Mouse (Mus musculus): ENCODE results near the gene Psg25. TPM values are rescaled to one million over a fixed set of nuclear protein-coding genes. Genes with fewer than 3 reads are reported as not detected.
"Not testable (repeated sequence)": the region's sequence is repeated elsewhere in the genome, so short reads cannot be mapped to it uniquely, and the experiment has no call there.

Gene Psg25
- not detected for total RNA-seq (2021)

DNA sequence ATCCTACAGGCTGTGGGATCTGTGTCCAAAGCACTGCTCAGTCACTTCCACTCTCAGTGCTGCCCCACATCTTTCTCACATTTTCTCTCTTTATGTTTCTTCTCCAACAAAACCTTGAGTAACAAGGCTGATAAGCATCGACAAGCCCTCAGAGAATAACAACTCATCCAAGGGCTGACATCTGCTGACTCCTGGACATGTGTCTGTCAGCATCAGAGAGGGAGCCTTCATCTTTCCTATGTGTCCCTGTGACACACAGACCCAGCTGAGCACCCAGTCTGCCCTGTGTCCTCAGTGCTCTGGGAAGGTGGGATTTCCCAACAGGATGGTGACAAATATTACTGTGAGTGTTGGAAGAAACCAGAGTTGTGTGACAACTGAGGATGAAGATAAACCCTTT, at the start of gene Psg25:
Gene Psg25 (minus strand): TSS at position 101 of the 400 bp plus-strand sequence.
- DNase-seq, result no peak

DNA sequence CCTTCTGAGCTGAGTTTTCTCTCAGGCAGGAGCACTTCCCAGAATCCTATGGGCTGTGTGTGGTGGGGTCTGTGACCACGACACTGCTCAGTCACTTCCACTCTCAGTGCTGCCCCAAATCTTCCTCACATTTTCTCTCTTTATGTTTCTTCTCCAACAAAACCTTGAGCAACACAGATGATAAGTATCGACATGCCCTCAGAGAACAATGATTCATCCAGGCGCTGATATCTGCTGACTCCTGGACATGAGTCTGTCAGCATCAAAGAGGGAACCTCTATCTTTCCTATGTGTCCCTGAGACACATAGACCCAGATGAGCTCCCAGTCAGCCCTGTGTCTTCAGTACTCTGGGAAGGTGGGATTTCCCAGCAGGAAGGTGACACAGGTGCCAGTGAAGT, 35.1 kb upstream of the Psg25 start, which contains the start of gene Psg27:
Gene Psg27 (minus strand): TSS at position 101 of the 400 bp plus-strand sequence.
- no peak for DNase-seq

DNA sequence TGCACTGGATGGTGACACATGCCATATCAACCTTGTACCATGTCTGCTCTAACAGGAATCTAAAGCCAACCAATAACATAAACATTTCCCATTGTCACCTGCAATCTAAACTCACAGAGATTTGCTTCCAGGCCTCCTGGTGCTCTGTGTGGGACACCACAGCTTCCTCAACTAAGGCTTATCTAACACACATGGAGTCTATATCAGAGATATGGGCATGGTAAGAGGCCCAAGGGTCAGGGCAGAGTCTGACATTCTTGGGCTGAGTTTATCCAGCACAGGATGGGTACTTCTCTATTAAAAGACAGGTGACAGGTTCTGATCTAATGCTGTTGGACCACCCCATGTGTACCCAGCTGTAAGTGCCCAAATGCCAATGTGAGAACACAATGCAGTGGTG, 27.8 kb upstream of the Psg25 start:
- no peak for DNase-seq

DNA sequence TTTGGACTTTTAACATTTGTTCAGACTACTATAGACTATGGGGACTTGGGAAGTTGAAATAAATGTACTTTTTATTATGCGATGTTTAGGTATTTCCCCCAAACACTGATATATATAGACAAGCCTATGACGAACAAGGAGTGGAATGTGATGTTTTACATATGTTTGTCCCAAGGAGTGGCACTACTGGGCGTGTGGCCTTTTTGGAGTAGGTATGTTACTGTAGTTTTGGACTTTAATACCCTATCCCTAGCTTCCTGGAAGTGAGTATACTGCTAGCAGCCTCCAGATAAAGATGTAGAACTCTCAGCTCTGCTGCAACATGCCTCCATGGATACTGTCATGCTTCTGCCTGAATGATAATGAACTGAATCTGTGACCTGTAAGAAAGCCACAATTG, 23.7 kb upstream of the Psg25 start:
- DNase-seq, result not testable (repeated sequence)

DNA sequence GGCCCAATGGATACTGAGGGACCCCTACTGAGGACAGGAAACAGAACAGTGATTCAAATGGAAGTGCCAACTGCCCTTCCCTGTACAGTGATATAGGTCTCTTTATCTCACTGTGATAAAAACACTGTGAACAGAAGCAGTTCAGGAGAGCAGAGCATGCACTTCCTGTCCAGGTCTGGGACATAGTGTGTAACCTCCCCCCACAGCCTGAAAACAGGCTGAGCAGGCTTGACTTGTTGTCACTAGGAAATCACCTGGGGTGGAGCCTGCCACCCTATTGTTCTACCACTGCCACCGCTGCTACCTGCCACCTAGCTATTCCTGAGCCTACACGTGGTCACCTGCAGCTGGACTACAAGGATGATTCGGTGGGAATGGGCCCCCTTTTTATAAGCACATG, 1.4 kb upstream of the Psg25 start:
- no peak for DNase-seq

DNA sequence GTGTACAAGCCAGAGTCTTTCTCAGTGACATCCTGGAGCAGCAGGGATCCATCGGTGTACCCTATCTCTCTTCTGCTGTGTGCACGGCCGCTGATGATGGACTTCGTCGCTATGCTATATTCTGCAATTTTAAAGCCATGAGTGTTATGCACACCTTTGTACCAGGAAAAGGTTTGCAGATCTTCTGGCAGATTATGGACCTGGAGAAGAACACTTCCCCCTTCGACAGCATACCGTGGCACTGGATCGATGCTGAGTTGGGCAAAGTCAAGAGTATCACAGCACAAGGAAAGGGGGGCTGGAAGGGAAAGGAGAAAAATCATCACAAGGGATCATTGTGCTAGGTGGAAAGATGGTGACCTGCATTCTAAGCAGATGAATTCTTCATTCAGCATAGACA, 7.4 kb downstream of the Psg25 start:
- DNase-seq, result no peak

DNA sequence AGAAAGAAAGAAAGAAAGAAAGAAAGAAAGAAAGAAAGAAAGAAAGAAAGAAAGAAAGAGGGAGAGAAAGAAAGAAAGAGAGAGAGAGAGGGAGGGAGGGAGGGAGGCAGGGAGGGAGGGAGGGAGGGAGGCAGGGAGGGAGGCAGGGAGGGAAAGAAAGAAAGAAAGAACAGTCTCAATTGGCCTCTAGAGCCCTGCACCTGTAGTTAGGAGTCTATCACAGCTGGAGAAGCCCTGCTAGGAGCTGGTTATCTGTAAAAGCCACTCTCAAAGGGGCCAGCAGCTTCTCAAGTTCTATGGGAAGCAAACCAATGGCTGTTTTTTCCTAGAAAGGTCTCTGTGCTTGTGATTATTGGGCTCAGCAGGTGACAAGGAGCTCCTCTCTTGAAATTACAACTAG, 19.2 kb downstream of the Psg25 start:
- DNase-seq, result not testable (repeated sequence)

DNA sequence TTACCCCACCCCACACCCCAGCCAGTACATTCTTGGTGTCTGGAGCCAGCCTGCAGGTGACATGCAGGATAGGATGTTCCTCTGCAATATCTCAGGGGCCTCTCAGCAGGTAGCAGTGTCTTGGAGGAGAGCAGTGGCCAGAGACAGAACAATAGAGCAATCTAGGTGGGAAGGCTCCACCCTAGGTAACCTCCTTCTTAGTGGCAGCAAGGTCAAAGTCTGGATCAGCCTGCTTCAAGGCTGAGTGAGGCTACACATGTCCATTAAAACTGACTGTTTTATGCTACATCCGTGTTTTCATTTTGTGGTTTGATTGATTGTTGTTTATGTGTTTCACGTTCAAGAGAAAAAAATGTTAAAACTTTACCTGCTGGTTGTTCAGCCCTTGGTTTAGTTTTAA, 19.7 kb downstream of the Psg25 start:
- not testable (repeated sequence) for DNase-seq

DNA sequence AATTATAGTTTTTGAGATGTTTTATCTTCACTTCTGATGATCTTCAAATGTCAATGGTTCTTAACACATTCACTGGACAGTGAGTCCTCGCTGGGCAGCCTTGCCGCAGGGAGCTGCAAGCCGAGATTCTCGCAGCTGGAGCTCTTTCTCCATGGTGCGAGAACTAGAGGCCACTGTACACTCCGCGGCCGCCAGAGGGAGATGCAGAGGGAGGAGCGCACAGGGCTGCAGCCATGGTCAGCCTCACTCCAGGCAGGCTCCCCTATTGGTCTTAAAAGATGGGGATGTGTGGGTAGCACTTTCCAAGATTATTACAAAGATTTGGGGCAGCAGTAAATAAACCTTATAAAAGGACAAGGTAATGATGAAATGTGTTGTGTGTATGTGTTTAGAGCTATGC, 20.6 kb downstream of the Psg25 start:
- no peak for DNase-seq

DNA sequence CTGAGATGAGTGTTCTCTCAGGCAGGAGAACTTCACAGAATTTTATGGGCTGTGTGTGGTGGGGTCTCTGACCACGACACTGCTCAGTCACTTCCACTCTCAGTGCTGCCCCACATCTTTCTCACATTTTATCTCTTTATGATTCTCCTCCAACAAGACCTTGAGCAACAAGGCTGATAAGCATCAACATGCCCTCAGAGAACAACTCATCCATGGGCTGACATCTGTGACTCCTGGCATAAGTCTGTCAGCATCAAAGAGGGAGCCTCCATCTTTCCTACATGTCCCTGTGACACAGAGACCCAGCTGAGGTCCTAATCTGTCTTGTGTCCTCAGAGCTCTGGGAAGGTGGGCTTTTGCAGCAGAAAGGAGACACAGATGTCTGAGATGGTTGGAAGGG, 48.0 kb downstream of the Psg25 start, which contains the start of gene Psg26:
Gene Psg26 (minus strand): TSS at position 101 of the 400 bp plus-strand sequence.
- DNase-seq, result no peak

Other genes starting within 250 kb of the Psg25 start
- not detected for gene Psg18, start 177.3 kb downstream of the Psg25 start, total RNA-seq (2021)
- not detected for gene Psg28, start 100.2 kb downstream of the Psg25 start, total RNA-seq (2021)
- not detected for gene Psg26, start 48.1 kb downstream of the Psg25 start, total RNA-seq (2021)
- gene Psg27, start 35.0 kb upstream of the Psg25 start, total RNA-seq (2021), result not detected
- not detected for gene Psg23, start 84.2 kb upstream of the Psg25 start, total RNA-seq (2021)
- not detected for gene Psg21, start 124.5 kb upstream of the Psg25 start, total RNA-seq (2021)
- not detected for gene Psg20, start 153.9 kb upstream of the Psg25 start, total RNA-seq (2021)
- not detected for gene Psg22, start 185.8 kb upstream of the Psg25 start, total RNA-seq (2021)